Mouse (Mus musculus): Measurements from ENCODE around the gene Kif14.
"Not testable (repeated sequence)": the region's sequence is repeated elsewhere in the genome, so short reads cannot be mapped to it uniquely, and the experiment has no call there.

DNA sequence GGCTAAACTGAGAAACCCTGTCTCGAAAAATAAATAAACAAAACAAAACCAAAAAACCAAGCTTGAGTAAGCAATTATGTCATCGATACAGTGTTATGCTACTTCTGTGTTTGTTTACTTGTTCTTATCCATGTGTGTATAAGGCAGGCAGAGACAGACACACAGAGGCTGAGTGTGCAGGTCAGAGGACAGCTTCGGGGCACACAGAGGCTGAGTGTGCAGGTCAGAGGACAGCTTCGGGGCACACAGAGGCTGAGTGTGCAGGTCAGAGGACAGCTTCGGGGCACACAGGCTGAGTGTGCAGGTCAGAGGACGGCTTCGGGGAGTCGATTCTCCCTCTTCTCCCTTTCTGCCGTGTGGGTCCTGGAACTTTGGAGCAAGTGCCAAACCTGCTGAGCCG, 40.1 kb downstream of the Kif14 start:
- not testable (repeated sequence) for TF ChIP-seq EP300 (IDR thresholded peaks at IDR 0.05; ENCODE audit: insufficient read depth, low read depth, low read length); POLR2A (IDR thresholded peaks at IDR 0.05; ENCODE audit: insufficient read depth, low read depth, low read length); CTCF (IDR thresholded peaks at IDR 0.05)

All from heart, adult 2 months (tissue).